Mouse (Mus musculus) MEL (cell line): Measurements from ENCODE around the gene Actr8.

Experiments used
- CHD2 ChIP-seq: IDR thresholded peaks from 2 replicates; pipeline ENCODE4 v1.6.1; 2011; ENCODE audit warnings: low read length, improper control_type of control experiment
- CTCF ChIP-seq, 3 experiments: IDR thresholded peaks in 2 of 3; conservative IDR thresholded peaks in 1 of 3; 2 replicates each; pipeline ENCODE4 v1.5.1; 2011 to 2012; ENCODE audit warnings: low read length in 3 of 3, low read depth in 2 of 3, mild to moderate bottlenecking in 2 of 3, improper control_type of control experiment in 1 of 3, inconsistent platforms in 1 of 3, mixed read lengths in 1 of 3, moderate library complexity in 1 of 3; ENCODE audit not compliant: control insufficient read depth in 1 of 3, insufficient read depth in 1 of 3, poor library complexity in 1 of 3, severe bottlenecking in 1 of 3
- E2F4 ChIP-seq: IDR thresholded peaks from 2 replicates; pipeline ENCODE4 v1.6.1; 2011; ENCODE audit warnings: low read depth, low read length, improper control_type of control experiment, borderline replicate concordance
- ELF1 ChIP-seq: IDR thresholded peaks from 2 replicates; pipeline ENCODE4 v1.6.1; 2014; ENCODE audit warnings: low read depth, mild to moderate bottlenecking, inconsistent platforms, low read length, improper control_type of control experiment, moderate library complexity
- GATA1 ChIP-seq: IDR thresholded peaks from 2 replicates; pipeline ENCODE4 v1.6.1; 2011; ENCODE audit warnings: low read depth, low read length, improper control_type of control experiment
- MAFK ChIP-seq: IDR thresholded peaks from 2 replicates; pipeline ENCODE4 v1.6.1; 2011; ENCODE audit warnings: low read depth, mild to moderate bottlenecking, low read length, improper control_type of control experiment, borderline replicate concordance
- MYC ChIP-seq: IDR thresholded peaks from 2 replicates; pipeline ENCODE4 v1.6.1; 2011; ENCODE audit warnings: low read depth, mild to moderate bottlenecking, low read length, improper control_type of control experiment, moderate library complexity
- POLR2A ChIP-seq, 2 experiments: IDR thresholded peaks; 2 replicates each; pipeline ENCODE4 v1.6.1; 2011 to 2012; ENCODE audit warnings: low read length in 2 of 2, mild to moderate bottlenecking in 2 of 2, control low read depth in 1 of 2, improper control_type of control experiment in 1 of 2, low read depth in 1 of 2, moderate library complexity in 1 of 2; ENCODE audit not compliant: control insufficient read depth in 1 of 2, insufficient read depth in 1 of 2, poor library complexity in 1 of 2
- POLR2AphosphoS5 ChIP-seq: IDR thresholded peaks from 2 replicates; pipeline ENCODE4 v1.6.1; 2012; ENCODE audit warnings: low read depth, borderline replicate concordance, mild to moderate bottlenecking, inconsistent platforms, low read length, moderate library complexity, mixed read lengths
- TCF12 ChIP-seq: IDR thresholded peaks from 2 replicates; pipeline ENCODE4 v1.6.1; 2014; ENCODE audit warnings: low read depth, mild to moderate bottlenecking, inconsistent platforms, low read length, improper control_type of control experiment, moderate library complexity

DNA sequence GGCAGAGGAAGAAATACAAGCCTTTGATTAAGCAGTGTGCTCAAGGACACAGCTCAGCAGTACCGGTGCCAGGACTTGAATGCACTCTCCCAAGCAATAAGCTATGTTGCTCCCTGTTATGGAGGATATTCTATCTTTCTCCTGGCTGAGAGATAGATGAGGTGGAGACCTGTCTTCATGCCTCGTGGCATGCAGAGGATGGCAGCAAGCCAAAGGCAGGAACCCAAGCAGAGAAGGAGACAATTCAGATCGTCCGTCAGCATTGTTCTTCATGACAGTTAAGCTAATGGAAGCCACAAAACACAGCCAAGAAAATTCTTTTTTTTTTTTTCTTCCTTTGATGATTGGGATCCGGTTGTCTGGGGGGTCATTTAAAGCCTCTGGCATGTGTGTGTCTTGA, 42.6 kb upstream of the Actr8 start:
- TF ChIP-seq GATA1, result no peak
- no peak for TF ChIP-seq CTCF (IDR thresholded peaks at IDR 0.05 in 2 of 3, conservative IDR thresholded peaks at IDR 0.05 in 1 of 3; ENCODE audit: control insufficient read depth in 1 of 3, insufficient read depth in 1 of 3, low read depth in 2 of 3, low read length in 3 of 3, poor library complexity in 1 of 3, severe bottlenecking in 1 of 3)
- no peak for TF ChIP-seq POLR2A (IDR thresholded peaks at IDR 0.05; ENCODE audit: control insufficient read depth in 1 of 2, insufficient read depth in 1 of 2, low read depth in 1 of 2, low read length in 2 of 2, poor library complexity in 1 of 2)
- no peak for TF ChIP-seq TCF12
- no peak for TF ChIP-seq ELF1
- TF ChIP-seq E2F4, result no peak
- no peak for TF ChIP-seq POLR2AphosphoS5
- no peak for TF ChIP-seq MYC
- no peak for TF ChIP-seq MAFK
- no peak for TF ChIP-seq CHD2
